Mouse (Mus musculus) MEL (cell line): Measurements from ENCODE around the gene Fastk.

ENCODE experiments used
- HCFC1 ChIP-seq: IDR thresholded peaks from 2 replicates; pipeline ENCODE4 v1.6.1; 2012; ENCODE audit warnings: low read depth, mild to moderate bottlenecking, inconsistent platforms, low read length, improper control_type of control experiment, moderate library complexity
- POLR2A ChIP-seq, 2 experiments: IDR thresholded peaks; 2 replicates each; pipeline ENCODE4 v1.6.1; 2011 to 2012; ENCODE audit warnings: low read length in 2 of 2, mild to moderate bottlenecking in 2 of 2, control low read depth in 1 of 2, improper control_type of control experiment in 1 of 2, low read depth in 1 of 2, moderate library complexity in 1 of 2; ENCODE audit not compliant: control insufficient read depth in 1 of 2, insufficient read depth in 1 of 2, poor library complexity in 1 of 2
- RAD21 ChIP-seq: IDR thresholded peaks from 2 replicates; pipeline ENCODE4 v1.6.1; 2011; ENCODE audit warnings: mild to moderate bottlenecking, low read depth, low read length, improper control_type of control experiment
- TCF12 ChIP-seq: IDR thresholded peaks from 2 replicates; pipeline ENCODE4 v1.6.1; 2014; ENCODE audit warnings: low read depth, mild to moderate bottlenecking, inconsistent platforms, low read length, improper control_type of control experiment, moderate library complexity
- USF1 ChIP-seq: IDR thresholded peaks from 2 replicates; pipeline ENCODE4 v1.6.1; 2014; ENCODE audit warnings: low read depth, mild to moderate bottlenecking, inconsistent platforms, low read length, improper control_type of control experiment, moderate library complexity
- ZKSCAN1 ChIP-seq: IDR thresholded peaks from 2 replicates; pipeline ENCODE4 v1.6.1; 2012; ENCODE audit warnings: low read depth, mild to moderate bottlenecking, inconsistent platforms, low read length, improper control_type of control experiment, moderate library complexity

GRCm38 (mm10) chr5:24484963-24485362 is 39.9 kb upstream of the Fastk start:
- no peak for TF ChIP-seq RAD21
- no peak for TF ChIP-seq POLR2A (IDR thresholded peaks at IDR 0.05; ENCODE audit: control insufficient read depth in 1 of 2, insufficient read depth in 1 of 2, low read depth in 1 of 2, low read length in 2 of 2, poor library complexity in 1 of 2)
- no peak for TF ChIP-seq TCF12
- TF ChIP-seq USF1, result no peak
- TF ChIP-seq ZKSCAN1, result no peak
- no peak for TF ChIP-seq HCFC1
